Mouse (Mus musculus): Measurements from ENCODE around the gene Efs. TPM values are rescaled to one million over a fixed set of nuclear protein-coding genes. Genes with fewer than 3 reads are reported as not detected.
A peak's percentile ranks its signal among the peaks of the same experiment; 100 is the strongest.

Gene Efs
- total RNA-seq, 1 experiment from 2014 or later = not detected

- no peak for ATAC-seq (replicated peaks in 1 of 2; ENCODE audit: insufficient read depth in 1 of 2, low FRiP score in 2 of 2, low TSS enrichment in 1 of 2, low read depth in 1 of 2, poor library complexity in 2 of 2, severe bottlenecking in 2 of 2)
Observed at GRCm38 (mm10) chr14:54935904-54936830, 10.2 kb upstream of the Efs start, which contains the start of gene Cmtm5. Gene Cmtm5 (plus strand): TSS chr14:54936261.

GRCm38 (mm10) chr14:54932645-54933150 lies 6.8 kb upstream of the Efs start, which contains the start of gene Il25:
Gene Il25 (plus strand): TSS chr14:54932695.
- no peak for ATAC-seq (replicated peaks in 1 of 2; ENCODE audit: insufficient read depth in 1 of 2, low FRiP score in 2 of 2, low TSS enrichment in 1 of 2, low read depth in 1 of 2, poor library complexity in 2 of 2, severe bottlenecking in 2 of 2)

- no peak for ATAC-seq (replicated peaks in 1 of 2; ENCODE audit: insufficient read depth in 1 of 2, low FRiP score in 2 of 2, low TSS enrichment in 1 of 2, low read depth in 1 of 2, poor library complexity in 2 of 2, severe bottlenecking in 2 of 2)
Observed at GRCm38 (mm10) chr14:54930431-54930830, 4.5 kb upstream of the Efs start.

- no peak for ATAC-seq (replicated peaks in 1 of 2; ENCODE audit: insufficient read depth in 1 of 2, low FRiP score in 2 of 2, low TSS enrichment in 1 of 2, low read depth in 1 of 2, poor library complexity in 2 of 2, severe bottlenecking in 2 of 2)
Observed at GRCm38 (mm10) chr14:54929801-54930200, 3.9 kb upstream of the Efs start.

GRCm38 (mm10) chr14:54927296-54927695 lies 1.4 kb upstream of the Efs start:
- no peak for ATAC-seq (replicated peaks in 1 of 2; ENCODE audit: insufficient read depth in 1 of 2, low FRiP score in 2 of 2, low TSS enrichment in 1 of 2, low read depth in 1 of 2, poor library complexity in 2 of 2, severe bottlenecking in 2 of 2)

DNA sequence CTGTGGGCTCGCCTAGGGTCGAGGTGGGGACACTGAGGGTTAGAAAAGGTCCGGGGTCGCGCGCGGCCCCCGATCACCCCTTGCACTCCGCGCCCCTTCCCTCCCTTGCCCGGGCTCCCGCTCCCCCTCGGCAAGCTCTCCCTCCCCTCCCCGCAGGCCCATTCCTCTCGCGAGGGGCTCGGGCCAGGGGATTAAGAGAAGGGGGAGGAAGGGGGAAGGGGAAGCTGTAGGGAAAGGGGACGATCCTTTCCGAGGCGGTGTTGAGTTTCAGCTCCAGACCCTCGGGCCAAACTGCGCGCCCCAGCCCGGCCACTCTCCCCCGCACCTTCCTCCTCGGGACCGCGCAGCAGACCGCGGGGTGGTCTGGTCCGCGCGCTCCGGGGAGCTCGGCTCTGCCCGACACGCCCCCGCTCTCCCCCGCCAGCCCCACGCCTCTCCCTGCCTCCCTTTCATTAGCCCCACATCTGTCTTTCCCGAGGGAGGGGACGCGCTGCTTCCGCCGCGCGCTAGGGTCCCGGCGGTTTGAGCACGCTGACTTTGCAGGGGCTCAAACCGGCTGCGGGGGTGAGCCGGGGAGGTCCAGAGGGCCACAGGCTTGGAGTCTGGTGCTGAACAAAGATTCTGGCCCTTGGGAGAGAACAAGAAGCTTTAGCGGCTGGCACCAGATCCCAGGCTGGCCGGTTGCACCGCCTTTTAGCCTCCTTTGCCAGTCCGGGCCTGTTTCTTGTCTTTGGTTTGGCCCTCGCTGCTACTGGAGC lies 654 bp upstream of the Efs start:
- ATAC-seq (replicated peaks in 1 of 2; ENCODE audit: insufficient read depth in 1 of 2, low FRiP score in 2 of 2, low TSS enrichment in 1 of 2, low read depth in 1 of 2, poor library complexity in 2 of 2, severe bottlenecking in 2 of 2) = no peak

- no peak for ATAC-seq (replicated peaks in 1 of 2; ENCODE audit: insufficient read depth in 1 of 2, low FRiP score in 2 of 2, low TSS enrichment in 1 of 2, low read depth in 1 of 2, poor library complexity in 2 of 2, severe bottlenecking in 2 of 2)
Observed at GRCm38 (mm10) chr14:54924641-54925348, 1.1 kb downstream of the Efs start.

- ATAC-seq (replicated peaks in 1 of 2; ENCODE audit: insufficient read depth in 1 of 2, low FRiP score in 2 of 2, low TSS enrichment in 1 of 2, low read depth in 1 of 2, poor library complexity in 2 of 2, severe bottlenecking in 2 of 2) = no peak
Observed at GRCm38 (mm10) chr14:54920076-54920685, 5.7 kb downstream of the Efs start.

DNA sequence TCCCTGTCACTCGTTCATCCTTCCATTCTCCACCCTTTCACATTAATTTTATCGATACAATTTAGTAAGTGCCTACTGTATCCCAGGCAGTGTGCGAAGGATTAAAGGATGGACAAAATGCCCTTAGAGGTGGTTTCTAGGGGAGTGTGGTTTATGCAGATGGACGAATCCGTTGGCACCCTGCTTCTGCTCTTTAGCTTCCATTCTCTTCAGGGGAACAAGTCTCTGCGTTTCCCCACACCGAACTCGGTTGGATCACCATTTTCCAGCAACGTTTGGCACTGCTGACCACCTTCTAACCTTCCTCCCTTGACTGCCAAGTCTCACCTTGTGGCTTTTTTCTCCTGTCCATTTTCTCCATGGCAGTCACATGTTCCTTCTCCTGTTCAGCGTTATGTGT lies 12.6 kb downstream of the Efs start:
- ATAC-seq (replicated peaks in 1 of 2; ENCODE audit: insufficient read depth in 1 of 2, low FRiP score in 2 of 2, low TSS enrichment in 1 of 2, low read depth in 1 of 2, poor library complexity in 2 of 2, severe bottlenecking in 2 of 2) = no peak

DNA sequence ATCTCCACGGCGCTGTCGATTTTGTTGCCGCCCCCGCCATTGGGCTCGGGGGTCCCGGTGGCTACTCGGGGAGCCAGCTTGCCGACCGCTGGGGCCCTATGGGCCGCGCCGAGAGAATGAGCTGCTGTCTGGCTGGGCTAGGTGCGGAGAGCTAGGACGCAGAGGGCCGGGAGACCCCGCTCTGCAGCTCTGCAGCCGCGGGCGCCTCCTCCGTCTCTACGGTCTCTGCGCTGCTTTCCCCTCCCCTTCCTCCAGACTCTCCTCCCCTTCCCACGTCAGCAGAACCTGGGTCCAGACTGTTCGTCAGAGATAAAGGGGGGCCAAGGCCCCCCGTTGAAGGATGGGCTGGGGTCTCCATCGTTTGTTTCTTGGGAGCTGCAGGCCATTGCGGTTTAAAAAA lies 13.0 kb downstream of the Efs start, which contains the start of gene Slc22a17:
Slc22a17 (minus strand) TSS at position 247 of the 400 bp plus-strand sequence.
- peak; percentile 76 to 89 for ATAC-seq (replicated peaks in 1 of 2; ENCODE audit: insufficient read depth in 1 of 2, low FRiP score in 2 of 2, low TSS enrichment in 1 of 2, low read depth in 1 of 2, poor library complexity in 2 of 2, severe bottlenecking in 2 of 2)

- no peak for ATAC-seq (replicated peaks in 1 of 2; ENCODE audit: insufficient read depth in 1 of 2, low FRiP score in 2 of 2, low TSS enrichment in 1 of 2, low read depth in 1 of 2, poor library complexity in 2 of 2, severe bottlenecking in 2 of 2)
Observed at GRCm38 (mm10) chr14:54912109-54912850, 13.6 kb downstream of the Efs start.

DNA sequence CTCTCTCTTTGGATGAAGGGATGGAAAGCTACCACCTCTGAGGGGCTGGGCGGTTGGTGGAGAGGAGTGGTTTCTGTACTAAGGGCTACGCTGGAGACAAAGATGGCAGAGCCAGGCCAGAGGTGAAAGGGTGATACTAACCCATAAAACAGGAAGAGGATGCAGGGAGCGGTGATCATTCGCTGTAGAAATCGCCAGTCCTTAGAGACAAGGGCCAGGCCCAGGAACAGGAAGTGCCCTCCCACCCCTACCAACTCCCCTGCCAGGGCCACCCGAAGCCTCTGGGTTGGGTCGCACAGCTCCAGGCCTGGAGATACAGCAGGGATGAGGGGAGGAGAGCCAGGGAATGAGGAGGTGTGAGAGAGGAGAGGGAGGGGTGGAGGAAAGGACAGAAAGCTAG lies 17.2 kb downstream of the Efs start:
- ATAC-seq (replicated peaks in 1 of 2; ENCODE audit: insufficient read depth in 1 of 2, low FRiP score in 2 of 2, low TSS enrichment in 1 of 2, low read depth in 1 of 2, poor library complexity in 2 of 2, severe bottlenecking in 2 of 2) = no peak

DNA sequence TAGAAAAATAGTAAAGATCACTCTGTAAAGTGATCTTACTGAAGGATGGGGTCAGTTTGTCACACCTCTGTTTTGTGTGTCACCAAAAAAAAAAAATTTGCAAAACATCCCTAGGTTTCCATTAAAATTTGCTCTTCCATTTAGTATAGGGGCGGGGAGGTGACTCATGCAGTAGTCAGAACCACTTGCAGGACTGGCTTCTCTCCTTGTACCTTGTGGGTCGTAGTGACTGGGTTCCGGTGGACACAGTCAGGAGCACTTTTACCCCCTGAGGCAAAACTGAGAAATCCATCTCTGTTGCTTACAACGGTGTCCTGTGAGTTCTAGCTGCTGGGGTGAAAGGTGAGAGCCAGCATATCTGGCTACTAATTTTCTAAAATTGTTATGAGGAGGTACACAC lies 22.3 kb downstream of the Efs start:
- ATAC-seq (replicated peaks in 1 of 2; ENCODE audit: insufficient read depth in 1 of 2, low FRiP score in 2 of 2, low TSS enrichment in 1 of 2, low read depth in 1 of 2, poor library complexity in 2 of 2, severe bottlenecking in 2 of 2) = no peak

DNA sequence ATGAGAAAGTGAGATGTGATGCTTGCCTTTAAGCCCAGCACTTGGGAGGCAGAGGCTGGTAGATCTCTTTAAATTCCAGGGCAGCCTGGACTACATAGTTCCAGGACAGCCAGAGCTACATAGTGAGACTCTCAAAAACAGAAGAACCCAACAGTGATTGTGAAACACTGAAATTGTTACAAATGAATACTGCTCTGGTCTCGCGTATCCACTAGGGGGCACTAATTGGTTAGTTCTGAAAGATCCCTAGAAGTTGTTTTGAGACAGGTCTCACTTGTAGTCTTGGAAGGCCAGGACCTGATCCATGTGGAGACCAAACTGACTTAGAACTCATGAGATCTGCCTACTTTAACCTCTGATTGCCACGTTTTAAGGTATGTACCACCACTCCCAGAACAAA lies 25.5 kb downstream of the Efs start:
- ATAC-seq (replicated peaks in 1 of 2; ENCODE audit: insufficient read depth in 1 of 2, low FRiP score in 2 of 2, low TSS enrichment in 1 of 2, low read depth in 1 of 2, poor library complexity in 2 of 2, severe bottlenecking in 2 of 2) = peak; percentile 70 to 77

DNA sequence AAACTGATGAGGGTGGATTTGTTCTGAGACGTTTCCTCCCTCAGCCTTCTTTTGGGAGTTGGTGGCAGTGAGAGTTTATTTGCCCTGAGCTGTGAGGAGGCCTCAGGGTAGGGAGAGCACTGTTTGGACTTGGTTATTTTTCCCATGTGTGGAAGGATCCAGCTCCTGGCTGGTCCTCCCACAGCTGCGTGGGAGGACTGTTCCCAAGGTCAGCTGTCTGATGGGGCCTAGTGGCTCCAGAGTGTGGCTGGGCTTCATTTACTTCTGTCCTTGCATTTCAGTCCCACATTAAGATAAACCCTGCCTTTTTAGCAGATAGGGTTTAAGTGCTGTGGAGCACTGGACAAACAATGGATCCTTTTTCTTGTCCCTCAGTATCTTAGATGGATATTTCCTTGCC lies 28.5 kb downstream of the Efs start:
- no peak for ATAC-seq (replicated peaks in 1 of 2; ENCODE audit: insufficient read depth in 1 of 2, low FRiP score in 2 of 2, low TSS enrichment in 1 of 2, low read depth in 1 of 2, poor library complexity in 2 of 2, severe bottlenecking in 2 of 2)

- peak in 1 of 2 experiments; percentile 11; a peak in 1 of 4 replicates for ATAC-seq (replicated peaks in 1 of 2; ENCODE audit: insufficient read depth in 1 of 2, low FRiP score in 2 of 2, low TSS enrichment in 1 of 2, low read depth in 1 of 2, poor library complexity in 2 of 2, severe bottlenecking in 2 of 2)
Observed at GRCm38 (mm10) chr14:54894296-54895151, 31.4 kb downstream of the Efs start.
